Mouse (Mus musculus): ENCODE results near the gene Fem1a.

The Fem1a gene

DNA sequence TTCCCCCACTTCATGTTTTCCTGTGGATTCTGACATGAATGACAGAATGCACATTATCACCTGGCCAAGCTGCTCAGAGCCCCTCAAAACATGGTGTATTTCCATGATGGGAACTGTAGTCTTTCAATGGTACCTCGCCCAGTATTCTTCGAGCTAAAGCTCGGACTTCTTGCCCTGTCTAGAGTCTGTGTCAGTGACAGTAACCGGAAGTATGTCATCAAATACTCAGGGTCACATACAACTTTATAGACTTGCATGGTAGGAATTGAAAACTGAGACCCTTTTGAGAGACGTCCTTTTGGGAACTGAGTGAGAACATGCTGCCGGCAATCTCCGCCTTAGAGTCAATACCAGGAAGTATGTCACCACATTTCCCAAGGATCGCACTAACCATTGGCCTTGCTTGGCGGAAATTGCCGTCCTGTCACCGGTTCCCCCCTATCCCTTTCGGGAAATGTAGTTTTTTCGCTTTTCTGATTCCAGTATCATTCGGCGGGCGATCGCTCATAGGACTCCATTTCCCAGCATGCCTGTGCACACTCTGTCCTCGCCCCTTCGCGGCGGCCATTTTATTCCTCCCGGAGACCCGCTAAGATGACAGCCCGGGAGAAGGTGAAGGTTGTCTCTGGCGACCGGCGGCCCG is at the start of gene Fem1a:
Fem1a (plus strand) TSS at position 572 of the 643 bp plus-strand sequence.
- in situ Hi-C loops (cut with MboI, MseI): loop anchor here (5.0 kb wide), 1 partner anchor 124 kb away; no protein-coding TSS in a partner anchor

DNA sequence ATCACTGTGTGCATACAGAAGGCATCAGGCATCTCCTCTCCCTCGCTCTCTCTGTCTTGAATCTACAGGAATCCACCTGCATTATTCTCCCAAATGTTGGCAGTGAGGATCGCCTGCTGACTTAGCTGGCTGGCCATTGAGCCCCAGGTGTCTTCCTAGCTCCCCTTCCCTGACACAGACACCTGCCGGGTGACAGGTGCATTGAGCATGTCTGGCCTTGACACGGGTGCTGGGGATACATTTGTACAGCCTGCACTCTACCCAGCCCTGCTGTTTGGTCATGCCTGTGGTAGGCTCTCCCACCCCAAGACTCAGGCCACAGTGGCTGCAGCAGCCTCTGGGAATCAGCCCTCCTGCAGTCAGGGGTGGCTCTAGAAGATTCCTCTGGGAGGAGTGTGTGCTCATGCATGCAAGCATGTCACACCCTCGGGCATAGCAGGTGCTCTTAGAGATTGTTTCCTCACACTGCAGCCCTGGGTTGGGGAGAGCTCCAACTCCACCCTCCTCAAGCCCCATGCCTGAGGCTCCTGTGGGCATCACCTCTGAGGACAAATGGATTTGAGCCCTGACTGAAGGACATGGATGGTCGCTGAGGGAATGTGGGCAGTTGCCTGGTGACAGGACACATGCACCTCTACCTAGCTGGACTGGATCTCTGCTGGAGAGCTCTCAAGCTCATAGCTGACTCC is 49.5 kb upstream of the Fem1a start:
- in situ Hi-C loops (cut with MboI, MseI): no loop called here

DNA sequence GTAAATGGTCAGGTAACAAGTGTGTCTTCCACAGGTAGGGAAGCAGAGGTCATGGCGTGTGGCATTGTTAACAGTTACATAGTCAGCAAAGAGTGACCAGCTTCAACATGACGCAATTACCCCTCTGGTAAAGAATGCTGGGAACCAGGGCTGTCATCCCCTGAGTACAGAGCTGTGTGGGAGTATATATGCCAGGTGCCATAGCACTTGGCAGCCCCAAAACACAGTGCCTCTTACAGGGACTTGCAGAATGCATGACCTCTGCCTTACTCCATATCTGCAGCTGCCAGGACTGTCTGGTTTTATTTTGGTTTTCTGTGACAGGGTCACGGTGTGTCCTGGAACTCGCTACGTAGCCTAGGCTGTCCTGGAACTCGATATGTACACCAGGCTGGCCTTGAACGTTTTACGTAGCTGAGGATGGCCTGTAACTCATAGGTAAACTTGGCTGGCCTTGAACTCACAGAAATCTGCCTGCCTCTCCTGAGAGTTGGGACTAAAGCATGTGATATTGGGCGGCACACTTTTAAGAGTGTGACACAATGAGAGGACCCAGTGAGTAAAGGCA is 48.6 kb upstream of the Fem1a start:
- in situ Hi-C loops (cut with MboI, MseI): no loop called here

DNA sequence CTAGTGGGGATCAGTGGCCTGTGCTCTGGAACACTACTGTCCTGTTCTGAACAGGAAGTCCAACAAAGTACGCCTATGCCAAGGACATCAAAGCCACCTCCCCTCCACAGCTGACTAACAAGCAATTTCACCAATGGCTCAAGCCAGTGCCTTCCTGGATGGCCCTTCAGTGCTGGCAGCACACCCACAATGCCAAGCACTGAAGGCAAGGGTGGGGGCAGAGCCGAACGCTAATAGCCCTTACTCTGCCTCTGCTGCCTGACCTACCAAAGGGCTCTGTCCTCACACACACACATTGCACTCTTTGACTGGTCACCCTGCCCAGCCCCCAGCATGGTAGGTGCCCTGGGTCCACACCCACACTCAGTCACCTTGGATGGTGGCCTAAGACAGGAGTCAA is 47.8 kb upstream of the Fem1a start:
- in situ Hi-C loops (cut with MboI, MseI): no loop called here

DNA sequence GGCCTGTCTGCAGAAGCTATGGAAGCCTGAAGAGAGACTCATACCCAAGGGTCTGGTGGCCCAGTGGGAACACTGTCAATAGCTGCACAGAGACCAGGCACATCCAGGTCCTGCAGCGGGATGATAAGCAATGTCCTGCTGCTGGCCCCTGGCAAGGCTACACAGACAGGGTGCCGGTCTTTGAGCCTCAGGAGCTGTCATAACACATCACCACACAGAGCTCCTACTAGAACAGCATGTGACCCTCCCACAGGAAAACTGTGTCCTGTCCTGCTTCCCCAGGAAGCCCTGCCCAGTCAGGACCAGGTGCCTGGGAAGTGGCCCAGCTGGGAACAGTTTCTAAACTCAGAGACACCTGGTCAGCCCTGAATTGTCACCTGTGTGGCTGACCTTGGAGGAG is 45.5 kb upstream of the Fem1a start:
- in situ Hi-C loops (cut with MboI, MseI): no loop called here

DNA sequence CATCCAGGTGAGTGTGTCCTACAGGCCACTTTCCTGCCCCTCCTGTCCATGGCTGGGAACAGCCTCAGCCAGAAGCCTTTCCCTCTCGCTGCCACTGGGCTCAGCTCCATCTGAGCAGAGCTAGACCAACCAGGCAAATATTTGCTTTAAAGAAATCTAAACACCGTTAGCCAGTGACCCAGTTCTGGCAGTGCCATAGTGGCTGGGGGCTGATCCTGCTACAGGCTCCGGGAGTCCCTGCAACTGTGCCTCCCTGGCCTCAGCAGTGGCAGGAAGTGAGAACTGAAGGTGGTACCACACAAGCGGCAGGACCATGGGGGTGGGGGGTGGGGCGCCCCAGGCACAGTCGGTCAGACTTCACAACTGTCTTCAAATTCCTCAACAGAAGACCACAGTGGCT is 43.9 kb upstream of the Fem1a start:
- in situ Hi-C loops (cut with MboI, MseI): no loop called here

DNA sequence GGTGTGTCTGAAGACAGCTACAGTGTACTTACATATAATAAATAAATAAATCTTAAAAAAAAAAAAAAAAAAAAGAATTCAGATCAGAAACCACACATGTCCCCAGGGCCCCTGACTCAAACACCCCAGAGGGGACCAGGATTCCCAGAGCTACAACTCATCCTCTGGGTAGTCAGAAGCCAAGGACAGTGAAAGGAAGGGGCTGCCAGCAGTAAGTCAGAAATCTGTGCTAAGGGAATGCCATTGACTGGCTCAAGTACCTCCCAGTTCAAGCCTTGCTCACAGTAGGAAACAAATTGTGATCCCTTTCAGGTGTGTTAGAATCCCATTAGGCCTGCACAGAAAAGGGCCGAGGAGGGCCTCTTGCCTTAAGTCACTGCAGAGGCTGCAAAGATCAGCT is 42.4 kb upstream of the Fem1a start:
- in situ Hi-C loops (cut with MboI, MseI): no loop called here

DNA sequence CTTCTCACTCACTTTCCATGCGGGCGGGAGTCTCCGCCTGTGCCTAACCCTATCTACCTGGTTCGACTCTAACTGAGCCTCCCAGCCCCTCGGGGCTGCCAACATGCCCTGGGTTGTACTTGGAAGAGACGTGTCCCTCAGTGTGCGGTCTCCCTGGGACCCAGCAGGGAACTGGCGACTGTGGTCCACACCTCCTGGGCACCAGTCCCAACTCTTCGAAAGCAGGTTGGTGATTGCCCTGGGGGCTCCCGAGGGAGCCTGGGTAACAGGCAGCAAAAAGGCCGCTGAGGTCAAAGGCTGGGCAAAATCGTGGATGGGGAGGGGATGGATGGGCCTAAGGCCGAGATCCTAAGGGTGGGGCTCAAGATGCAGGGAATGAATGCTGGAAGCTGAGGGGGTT is 38.9 kb upstream of the Fem1a start:
- in situ Hi-C loops (cut with MboI, MseI): no loop called here

DNA sequence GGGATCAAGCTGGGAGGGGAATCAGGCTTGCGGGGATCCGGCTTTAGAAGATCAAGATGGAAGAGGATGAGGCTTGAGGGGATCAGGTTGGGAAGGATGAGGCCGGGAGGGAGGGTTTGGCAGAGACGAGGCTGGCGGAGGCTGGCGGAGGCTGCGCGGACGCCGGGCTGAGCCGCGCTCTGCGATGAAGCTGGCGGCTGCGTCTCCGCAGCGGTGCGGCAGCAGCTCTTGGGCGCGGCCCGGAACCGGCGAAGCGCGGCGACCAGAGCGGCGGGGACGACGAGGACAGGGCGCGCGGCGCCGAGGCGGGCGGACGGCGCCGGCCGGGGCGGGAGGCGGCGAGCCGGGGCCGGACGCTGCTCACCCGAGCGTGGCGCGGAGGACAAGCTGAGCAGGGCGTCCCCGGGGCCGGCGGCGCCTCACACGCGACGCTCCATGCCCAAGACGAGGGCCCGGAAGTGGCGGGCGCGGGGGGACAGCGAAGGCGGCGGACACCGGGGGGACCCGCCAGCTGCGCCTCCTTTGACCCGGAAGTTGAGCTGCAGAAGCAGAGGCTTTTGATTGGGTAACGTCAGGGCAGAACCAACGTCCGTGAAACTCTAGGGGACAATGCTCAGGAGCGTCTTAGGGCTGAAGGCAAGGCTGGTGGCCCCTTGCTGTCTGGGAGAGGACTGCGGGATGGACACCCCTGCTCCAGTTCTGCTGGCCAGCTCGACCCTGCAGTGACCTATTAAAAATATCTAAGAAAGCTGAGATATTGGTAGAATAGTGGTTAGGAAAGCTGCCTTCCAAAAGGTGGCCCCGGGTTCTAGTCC is 38.0 kb upstream of the Fem1a start, which contains the start of gene Dpp9:
Dpp9 (minus strand) TSS at position 529 of the 815 bp plus-strand sequence.
- in situ Hi-C loops (cut with MboI, MseI): no loop called here

DNA sequence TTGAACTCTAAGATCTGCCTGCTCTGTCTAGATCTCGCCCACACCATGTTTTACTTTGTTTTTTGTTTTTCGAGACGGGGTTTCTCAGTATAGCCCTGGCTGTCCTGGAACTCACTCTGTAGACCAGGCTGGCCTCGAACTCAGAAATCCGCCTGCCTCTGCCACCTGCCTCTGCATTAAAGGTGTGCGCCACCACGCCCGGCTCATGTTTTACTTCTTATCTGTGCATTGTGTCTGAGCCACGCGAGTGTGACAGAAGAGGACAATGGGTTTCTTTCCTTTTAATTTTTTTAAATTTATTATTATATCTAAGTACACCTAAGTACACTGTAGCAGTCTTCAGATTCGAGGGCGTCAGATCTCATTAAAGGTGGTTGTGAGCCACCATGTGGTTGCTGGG is 37.4 kb upstream of the Fem1a start:
- in situ Hi-C loops (cut with MboI, MseI): no loop called here

DNA sequence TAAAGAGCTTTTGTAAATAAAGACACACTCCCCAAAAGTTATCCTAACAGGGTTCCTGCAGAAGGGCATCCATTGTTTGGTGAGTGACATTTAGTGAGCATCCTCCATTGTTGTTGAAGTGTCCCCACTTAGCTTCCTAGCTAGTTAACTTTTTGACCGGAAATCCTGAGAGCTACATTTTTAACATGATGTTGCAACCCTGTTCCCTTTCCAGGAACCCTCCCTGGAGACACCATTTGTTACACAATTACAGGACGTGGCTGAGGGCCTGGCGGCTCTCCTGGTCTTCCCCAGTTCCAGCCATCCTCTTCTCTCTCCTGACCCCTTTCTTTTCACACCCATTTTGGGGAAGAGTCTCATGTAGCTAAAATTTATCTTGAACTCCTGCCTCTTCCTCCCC is 36.8 kb upstream of the Fem1a start:
- in situ Hi-C loops (cut with MboI, MseI): no loop called here

DNA sequence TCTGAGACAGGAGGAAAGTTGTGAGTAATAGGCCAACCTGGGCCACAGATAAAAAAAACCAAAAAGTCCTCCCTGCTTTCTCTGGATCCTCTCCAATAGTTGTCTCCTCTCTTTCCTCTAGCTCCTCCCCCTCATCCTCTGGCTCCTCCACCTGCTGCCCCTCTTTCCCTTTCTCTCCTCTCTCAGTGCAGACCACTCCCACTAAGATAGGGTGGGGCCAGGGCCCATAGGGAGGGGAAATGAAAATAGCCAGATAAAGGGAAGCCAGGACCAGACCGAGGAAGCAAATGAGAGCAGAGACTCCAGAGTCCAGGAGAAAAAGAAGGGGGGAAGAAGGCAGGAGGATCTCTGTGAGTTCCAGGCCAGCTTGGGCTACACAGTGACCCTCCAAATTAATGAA is 31.7 kb upstream of the Fem1a start:
- in situ Hi-C loops (cut with MboI, MseI): no loop called here

DNA sequence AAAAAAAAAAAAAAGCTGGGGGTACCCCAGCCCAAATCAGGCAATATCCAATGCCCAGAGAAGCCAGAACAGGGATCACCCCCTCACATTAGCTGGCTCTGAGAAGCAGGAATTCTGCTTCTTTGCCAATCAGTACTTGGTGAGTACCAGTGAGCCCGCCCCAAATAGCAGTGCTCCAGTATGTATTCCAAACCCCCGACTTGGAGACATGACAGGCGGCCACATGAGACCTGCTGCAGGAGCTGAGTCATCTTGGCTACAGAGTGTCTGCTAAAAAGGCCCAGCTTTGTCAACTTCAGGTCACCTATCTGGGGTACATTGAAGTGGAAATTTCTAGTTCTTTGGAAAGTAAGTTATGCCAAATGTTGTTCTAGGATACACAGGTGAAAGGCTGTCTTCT is 30.0 kb upstream of the Fem1a start:
- in situ Hi-C loops (cut with MboI, MseI): no loop called here

DNA sequence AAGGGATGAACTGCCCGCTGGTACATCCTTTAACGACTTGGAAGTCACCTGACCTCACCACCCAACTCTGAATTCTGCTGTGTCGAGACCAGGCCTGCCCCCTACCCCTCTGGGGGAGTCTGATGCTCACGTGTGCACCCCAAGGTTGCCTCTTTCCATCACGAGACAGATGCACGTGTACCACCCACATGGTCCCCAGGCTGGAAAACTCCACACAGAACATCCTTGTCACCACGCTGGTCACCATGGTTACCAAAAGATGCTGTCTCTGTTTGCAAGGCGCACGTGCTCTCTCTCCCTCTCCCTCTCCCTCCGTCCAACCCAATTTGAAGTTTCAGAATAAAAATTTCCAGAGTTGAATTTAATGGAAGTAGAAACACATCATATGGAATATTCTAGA is 26.7 kb upstream of the Fem1a start:
- in situ Hi-C loops (cut with MboI, MseI): no loop called here

DNA sequence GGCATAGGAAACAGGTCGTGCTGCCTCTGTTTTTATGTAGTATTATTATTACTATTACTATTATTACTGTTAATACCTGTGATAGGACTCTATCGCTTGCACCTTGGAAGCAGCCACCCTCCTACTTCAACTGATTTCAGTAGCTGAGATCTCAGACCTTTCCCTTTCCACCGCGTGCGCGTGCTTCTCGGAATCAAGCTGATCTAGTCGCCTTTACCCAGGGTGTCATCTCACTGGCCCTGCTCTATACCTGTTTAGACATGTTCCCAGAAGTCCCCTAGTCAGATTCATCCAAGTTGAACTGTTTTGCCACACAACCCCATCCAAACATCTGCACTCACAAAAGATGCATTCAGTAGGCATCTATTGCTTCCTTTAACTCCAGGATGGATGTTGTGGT is 23.2 kb upstream of the Fem1a start:
- in situ Hi-C loops (cut with MboI, MseI): no loop called here

DNA sequence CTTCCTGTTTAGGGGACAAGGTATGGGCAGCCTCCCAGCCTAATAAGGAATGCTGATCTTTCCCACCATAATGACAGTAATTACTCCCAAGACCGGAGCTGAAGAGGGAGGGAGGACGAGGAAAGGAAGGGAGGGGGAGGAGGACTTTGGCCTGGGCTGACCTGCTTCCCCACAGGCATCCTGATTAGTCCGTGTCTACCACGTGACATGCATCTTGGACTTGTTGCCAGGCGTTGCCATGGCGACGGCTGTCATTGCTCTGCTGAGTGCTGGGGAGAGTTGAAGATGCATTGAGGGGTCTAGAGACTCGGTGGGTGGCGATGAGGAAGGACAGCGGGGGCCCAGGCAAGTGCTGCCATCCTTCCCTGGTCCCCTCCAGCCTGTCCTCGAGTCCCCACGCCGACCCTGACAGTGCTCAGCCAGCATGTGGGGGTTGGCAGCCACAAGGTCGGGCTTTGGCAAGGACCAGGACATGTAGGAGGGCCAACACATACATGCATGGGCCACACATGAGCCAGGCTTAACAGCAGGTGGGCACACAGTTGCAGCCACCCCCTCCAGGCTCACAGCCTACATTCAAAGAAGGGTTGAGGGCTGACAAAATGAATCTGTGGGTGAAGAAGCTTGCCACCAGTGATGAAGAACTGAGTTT is 22.7 kb upstream of the Fem1a start:
- in situ Hi-C loops (cut with MboI, MseI): no loop called here

DNA sequence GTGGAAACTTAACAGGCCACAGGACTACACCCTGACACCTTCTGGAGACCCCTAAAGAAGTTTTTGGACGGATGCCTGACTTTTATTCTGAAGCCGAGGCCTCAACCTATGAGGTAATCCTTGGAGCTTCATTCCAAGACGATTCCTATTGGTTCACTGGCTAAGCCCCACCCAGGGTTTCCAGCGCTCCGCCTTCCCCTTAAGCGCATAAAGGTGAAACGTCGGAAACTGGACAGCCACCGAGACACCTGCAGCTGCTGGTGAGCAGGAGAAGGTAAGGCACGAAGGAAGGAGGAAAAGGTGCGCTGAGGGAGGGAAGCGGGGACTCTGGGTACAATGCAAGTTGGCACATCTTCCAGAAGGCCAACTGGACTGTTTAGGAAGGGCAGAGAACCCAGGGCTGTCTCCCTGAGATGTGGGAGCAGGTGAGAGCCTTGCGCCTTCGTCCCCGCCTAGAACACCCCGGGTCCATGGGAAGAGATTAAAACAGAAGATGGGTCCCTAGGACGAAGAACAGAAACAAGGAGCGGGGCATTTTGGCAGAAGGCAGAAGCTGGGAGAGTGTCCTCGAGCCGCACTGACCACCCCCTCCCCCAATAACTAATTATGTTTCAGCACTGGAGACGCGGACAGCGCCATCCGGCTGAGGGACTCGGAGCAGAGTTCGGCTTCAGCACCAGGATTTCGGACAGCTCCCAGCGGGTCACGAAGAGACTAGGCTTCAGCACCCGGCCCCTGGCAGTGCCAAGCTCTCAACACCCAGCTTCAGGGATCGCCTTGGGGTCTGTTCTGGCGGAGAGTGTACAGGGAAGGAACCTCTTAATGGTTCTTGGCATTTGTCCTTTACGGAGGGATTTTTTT is 14.8 kb upstream of the Fem1a start:
- in situ Hi-C loops (cut with MboI, MseI): no loop called here

DNA sequence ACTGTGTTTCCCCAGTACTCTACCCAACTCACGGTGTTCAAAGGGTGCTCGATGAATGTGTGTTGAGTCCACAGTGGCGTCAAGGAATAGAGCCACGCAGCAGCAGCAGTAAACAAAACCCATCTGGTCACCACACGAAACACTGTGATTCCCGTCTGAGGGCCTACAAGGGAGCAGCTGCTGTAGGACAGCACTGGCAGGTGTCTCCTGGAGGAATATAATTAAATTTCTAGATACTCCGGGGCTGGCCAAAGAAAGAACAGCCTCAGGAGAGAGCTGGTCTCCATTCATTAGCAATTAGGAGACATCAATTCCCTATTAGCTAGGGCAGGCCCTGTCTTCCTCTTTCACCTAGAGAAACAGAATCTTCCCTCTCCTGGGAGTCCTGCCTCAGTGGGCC is 11.0 kb upstream of the Fem1a start:
- in situ Hi-C loops (cut with MboI, MseI): no loop called here

DNA sequence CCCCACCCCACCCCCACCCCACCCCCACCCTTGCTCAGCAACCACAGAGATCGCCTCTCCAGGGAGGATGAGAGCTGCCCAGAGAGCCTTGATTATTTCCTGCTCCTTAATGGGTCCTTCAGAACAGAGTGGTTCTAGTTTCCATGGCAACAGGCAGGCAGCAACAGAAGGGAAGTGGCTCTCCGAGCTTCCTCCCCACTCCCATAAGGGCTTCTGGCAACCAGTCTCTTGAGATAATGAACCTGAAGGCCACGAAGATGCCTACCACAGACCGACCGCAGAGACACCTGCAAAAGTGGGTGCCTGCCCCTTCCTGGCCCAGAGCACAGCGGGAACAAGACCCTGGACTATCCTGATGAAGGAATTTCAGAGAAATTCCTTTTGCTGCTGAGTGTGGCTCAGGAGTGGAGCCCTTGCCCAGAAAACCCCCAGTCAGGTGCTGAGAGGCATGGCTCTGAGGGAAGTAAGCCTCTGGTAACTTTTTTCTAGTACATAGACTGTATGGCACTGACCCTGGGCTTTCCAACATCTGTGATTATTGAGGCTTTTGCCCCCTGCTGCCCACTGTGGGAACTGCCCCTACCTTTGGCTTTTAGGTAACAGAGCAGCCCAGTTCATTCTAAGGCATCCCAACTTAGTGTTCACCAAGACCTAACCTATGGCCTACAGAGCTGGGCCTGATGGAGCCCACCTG is 5.3 kb upstream of the Fem1a start:
- in situ Hi-C loops (cut with MboI, MseI): loop anchor here (5.0 kb wide), 1 partner anchor 49 kb away; no protein-coding TSS in a partner anchor

DNA sequence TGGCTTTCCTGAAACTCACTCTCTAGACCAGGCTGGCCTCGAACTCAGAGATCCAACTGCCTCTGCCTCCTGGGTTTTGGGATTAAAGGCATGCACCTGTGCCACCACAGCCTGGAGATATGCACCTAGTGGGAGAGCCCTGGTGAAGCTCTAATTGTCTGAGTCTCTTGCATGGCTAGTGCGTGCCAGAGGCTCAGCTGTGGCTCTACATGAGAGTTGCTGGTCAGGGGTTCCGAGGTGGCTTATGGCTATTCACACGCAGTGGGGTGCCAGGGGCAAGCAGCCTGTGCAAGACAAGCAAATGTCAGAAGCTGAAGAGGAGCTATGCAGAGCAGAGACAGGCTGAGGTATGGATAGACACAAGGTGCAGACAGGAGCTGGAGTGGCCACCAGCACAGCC is 1.9 kb upstream of the Fem1a start:
- in situ Hi-C loops (cut with MboI, MseI): loop anchor here (5.0 kb wide), 2 partner anchors 52 to 122 kb away; no protein-coding TSS in a partner anchor
